Mouse (Mus musculus) CH12F3 (cell line): ENCODE results near the gene Ttc25.

Source experiments
- in situ Hi-C: fragments of 300-500 bp; cut with MboI; formaldehyde crosslinking; loops from 2 replicates; pipeline ENCODE4 v1.14.3; 2020; ENCODE audit warnings: low sequenced_read_pairs

Gene Ttc25

GRCm38 (mm10) chr11:100544832-100545745 is at the start of gene Ttc25:
Gene Ttc25 (plus strand): TSS chr11:100545607.
- in situ Hi-C loops: no loop called here

- in situ Hi-C loops: no loop called here
Observed at GRCm38 (mm10) chr11:100500241-100500640, 45.2 kb upstream of the Ttc25 start.

- in situ Hi-C loops: no loop called here
Observed at GRCm38 (mm10) chr11:100500651-100501050, 44.8 kb upstream of the Ttc25 start.

DNA sequence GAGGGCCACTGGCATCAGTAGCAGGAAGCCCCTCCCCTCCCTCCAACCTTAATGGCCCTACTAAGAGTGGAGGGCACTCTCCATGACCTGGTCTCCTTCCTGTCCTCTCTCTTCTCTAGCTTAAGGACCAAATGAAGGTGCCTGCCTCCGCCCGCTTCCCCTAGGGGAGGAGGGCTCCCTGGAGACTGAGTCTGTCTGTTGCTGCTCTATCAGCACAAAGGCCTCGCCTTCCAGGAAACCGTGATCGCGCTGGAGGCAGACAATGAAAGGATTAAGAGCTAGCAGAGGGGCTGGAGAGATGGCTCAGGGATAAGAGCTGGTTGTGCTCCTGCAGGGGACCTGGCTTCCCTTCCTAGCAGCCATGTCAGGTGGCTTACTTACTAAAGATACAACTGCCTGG is 44.1 kb upstream of the Ttc25 start:
- in situ Hi-C loops: no loop called here

- in situ Hi-C loops: no loop called here
Observed at GRCm38 (mm10) chr11:100504990-100505660, 40.3 kb upstream of the Ttc25 start.

- in situ Hi-C loops: no loop called here
Observed at GRCm38 (mm10) chr11:100505997-100506396, 39.4 kb upstream of the Ttc25 start.

DNA sequence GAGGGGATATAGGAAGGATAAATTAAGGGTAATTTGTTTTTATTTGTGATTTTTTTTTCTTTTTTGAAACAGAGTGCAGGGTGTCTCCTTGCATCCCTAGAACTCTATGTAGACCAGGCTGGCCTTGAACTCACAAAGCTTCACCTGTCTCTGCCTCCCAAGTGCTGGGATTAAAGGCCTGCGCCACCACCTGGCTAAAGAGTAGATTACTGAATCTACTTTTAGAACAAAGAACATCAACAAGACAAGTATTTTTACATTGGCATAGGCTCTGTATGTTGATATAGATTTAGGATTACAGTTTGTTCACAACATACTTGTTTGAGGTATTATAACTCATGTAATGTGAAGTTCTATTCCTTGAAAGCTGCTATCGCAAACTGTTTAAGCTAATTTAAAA is 34.9 kb upstream of the Ttc25 start:
- in situ Hi-C loops: no loop called here

DNA sequence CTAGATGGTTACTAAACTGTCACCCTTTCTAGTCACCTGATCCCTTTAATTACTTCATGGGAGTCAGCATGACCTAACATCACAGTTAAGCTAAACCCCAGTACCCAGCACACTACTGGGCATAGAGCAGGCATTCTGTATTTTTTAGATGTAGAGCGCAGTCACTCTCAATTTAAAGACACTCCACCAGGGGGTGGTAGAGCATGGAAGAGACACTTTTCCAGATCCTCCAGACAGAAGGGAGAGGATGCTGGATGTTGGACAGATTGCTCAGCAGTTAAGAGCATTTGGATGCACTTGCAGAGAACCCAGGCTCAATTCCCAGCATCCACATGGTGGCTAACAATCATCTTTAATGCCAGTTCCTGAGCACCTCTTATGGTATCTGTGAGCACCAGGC is 33.0 kb upstream of the Ttc25 start:
- in situ Hi-C loops: no loop called here

DNA sequence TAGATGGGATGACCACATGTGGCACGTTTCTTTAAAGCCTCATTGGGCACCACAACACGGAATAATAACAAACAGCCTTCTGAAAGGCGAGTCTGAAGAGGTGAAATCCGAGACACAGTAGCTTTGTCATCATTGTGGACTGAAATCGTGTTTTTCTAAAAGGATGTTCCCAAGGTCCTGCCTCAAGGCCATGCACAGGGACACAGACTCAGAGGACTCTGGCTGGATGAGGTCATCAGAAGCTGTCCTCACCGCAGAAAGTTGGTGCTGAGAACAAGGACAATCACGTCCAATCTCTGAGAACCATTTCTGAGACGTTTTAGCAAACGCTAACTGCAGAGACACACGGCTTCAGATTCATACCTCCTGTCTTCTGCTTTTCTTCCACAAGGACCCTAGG is 31.7 kb upstream of the Ttc25 start:
- in situ Hi-C loops: no loop called here

DNA sequence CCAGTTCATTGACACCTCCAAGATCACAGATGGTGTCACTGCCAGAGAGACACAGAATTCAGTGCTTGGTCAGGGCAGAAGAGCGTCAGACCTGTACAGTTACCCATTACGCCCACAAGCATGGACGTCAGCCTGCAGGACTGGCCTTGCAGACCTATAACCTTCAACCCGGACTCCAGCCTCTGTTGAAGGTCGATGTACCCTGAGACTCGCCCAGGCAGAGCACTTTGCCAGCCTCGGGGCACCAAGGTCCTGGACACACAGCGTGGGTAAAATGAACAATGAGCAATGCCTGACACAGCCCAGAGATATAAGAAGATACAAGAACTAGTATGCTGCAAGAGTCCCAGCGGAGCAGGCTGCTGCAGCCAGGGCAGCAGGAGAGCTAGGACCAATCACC is 30.3 kb upstream of the Ttc25 start:
- in situ Hi-C loops: no loop called here

GRCm38 (mm10) chr11:100515789-100516188 is 29.6 kb upstream of the Ttc25 start:
- in situ Hi-C loops: no loop called here

DNA sequence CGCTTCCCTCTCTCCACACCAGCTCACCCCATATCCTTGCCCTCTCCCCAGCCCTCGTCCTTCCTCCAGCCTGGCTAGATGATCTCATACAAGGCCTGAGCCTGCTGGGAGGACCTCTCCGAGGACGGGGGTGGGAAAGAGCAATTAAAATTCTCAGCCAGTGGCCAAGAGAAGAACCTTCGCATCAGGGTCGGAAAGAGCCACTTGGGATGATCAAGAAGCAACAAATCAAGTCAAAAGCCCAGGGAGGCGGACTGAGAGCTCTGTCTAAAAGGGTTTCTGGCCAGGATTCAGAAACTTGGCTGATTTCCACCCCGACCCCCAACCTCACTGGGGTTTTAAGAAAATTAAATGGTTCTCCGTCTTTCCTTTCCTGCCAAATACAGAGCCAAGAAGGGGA is 29.1 kb upstream of the Ttc25 start:
- in situ Hi-C loops: no loop called here

- in situ Hi-C loops: no loop called here
Observed at GRCm38 (mm10) chr11:100518188-100518591, 27.2 kb upstream of the Ttc25 start.

DNA sequence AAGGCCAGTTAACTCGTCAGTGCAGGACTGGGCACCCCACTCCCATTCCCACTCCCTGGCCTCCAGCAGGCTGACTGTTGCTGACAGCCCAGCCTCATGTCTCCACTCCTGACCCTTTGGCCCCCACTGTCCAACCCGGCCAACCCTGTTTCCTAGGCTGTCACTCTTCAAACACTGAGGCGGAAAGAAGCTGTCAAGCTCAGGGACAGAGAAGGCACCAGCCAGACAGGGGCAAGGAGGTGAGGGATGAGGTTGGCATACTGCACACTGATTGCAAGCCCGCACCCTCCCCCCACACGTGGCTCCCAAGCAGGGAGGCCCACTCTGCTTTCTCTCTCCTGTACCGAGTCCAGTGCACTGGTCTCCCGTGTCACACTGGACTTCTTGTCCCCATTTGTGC is 26.2 kb upstream of the Ttc25 start:
- in situ Hi-C loops: no loop called here

- in situ Hi-C loops: no loop called here
Observed at GRCm38 (mm10) chr11:100520838-100521237, 24.6 kb upstream of the Ttc25 start.

DNA sequence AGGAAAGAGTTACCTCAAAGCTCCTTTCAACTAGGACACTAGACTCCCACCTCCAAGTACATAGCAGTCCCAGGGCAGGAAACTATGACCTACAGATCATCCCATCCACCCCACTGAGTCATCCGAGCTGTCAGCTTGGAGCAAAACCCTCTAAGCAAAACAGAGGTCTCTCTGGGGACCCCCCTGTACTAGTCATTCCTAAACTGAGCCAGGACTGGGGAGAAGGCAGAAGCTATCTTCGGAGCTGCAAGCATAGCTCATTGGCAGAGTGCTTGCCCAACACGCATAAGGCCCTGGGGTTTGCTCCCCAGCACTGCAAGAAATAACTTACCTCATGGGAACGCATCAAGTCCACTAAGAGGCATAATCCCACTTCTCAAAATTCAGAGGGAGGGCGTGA is 21.0 kb upstream of the Ttc25 start:
- in situ Hi-C loops: no loop called here

- in situ Hi-C loops: no loop called here
Observed at GRCm38 (mm10) chr11:100524987-100525630, 20.3 kb upstream of the Ttc25 start.

DNA sequence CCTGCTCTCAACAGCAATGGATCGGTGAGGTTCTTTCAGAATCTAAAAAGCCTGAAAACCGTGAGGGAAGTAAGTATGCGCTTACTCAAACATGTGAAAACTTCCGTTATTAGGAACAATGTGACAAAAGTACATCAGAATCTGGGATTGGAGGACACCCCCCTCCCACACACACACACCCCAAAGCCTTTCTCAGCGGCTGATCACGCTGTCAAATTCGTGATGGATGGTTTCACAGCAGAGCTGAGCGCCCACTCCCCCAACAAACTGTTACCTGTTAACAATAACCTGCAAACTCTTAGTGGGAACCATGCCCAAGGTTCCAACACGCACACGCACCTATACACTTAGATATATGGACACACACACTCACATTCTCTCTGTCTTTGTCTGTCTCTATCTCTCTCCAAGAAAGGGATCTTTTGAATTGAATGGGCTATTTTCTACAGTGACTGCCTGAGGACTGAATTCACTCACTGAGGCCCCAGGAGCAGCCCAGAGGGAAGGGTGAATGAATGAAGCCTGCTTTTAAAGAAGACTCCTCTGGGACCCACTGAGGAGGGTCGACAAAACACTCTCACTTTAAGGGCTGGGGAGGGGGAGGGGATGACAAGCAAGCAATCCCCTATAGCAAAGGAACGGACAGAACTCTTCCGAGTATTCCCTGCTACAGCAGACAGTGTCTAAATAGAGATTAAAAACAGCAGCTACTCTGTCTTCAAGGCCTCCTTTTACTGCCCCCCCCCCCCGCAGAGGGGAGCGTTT is 19.2 kb upstream of the Ttc25 start:
- in situ Hi-C loops: no loop called here

- in situ Hi-C loops: no loop called here
Observed at GRCm38 (mm10) chr11:100527066-100527457, 18.3 kb upstream of the Ttc25 start.

- in situ Hi-C loops: no loop called here
Observed at GRCm38 (mm10) chr11:100527458-100528374, 17.7 kb upstream of the Ttc25 start, which contains the start of gene Acly. Gene Acly (minus strand): TSS chr11:100528000.
